Mouse (Mus musculus): ENCODE results near the gene Sox6. TPM values are rescaled to one million over a fixed set of nuclear protein-coding genes. Genes with fewer than 3 reads are reported as not detected.

The Sox6 gene
- total and polyA plus RNA-seq, 3 experiments, result 0.09 to 1.3 (median 0.90) TPM

- TF ChIP-seq POLR2A (IDR thresholded peaks at IDR 0.05; ENCODE audit: low read depth, low read length), result no peak
- TF ChIP-seq ZMIZ1 (IDR thresholded peaks at IDR 0.05; ENCODE audit: low read depth, low read length), result no peak
- no peak for TF ChIP-seq E2F4 (IDR thresholded peaks at IDR 0.05; ENCODE audit: insufficient replicate concordance, low read depth, low read length)
- TF ChIP-seq POLR2AphosphoS2 (IDR thresholded peaks at IDR 0.05; ENCODE audit: low read depth, low read length), result no peak
- no peak for TF ChIP-seq NELFE (IDR thresholded peaks at IDR 0.05; ENCODE audit: low read depth, low read length)
- dilution Hi-C loops (cut with MboI; ENCODE audit: extremely low pct_ligation_motif_present, extremely low pct_unique_long_range_greater_than_20kb, low sequenced_read_pairs), result no loop called here
- no peaks in the 10 kb centered on the region for H3K27me3 ChIP-seq (replicated peaks)
- no peaks in the 10 kb centered on the region for H3K36me3 ChIP-seq (replicated peaks in 1 of 2; ENCODE audit: control insufficient read depth in 1 of 2, insufficient read depth in 1 of 2, low read length in 1 of 2)
- no peak overlapping the region for H3K27ac ChIP-seq (ENCODE audit: insufficient read depth, low read depth)
- no peak overlapping the region for H3K4me2 ChIP-seq (ENCODE audit: insufficient read depth, low read depth, poor library complexity, severe bottlenecking)
- H3K4me3 ChIP-seq (replicated peaks in 1 of 3; ENCODE audit: low read depth in 2 of 3, low read length in 2 of 3, poor library complexity in 1 of 3), result no peak overlapping the region
- DNase-seq (ENCODE audit: extremely low read depth), result no peak
- H3K79me2 ChIP-seq (replicated peaks; ENCODE audit: control insufficient read depth, extremely low read depth, insufficient read depth, poor library complexity, severe bottlenecking), result no peaks in the 10 kb centered on the region
- H3K9ac ChIP-seq (ENCODE audit: insufficient read depth, low read depth), result no peak overlapping the region
- H3K4me1 ChIP-seq (ENCODE audit: control insufficient read depth in 1 of 2, insufficient read depth in 2 of 2), result no peaks in the 10 kb centered on the region
- H3K9me3 ChIP-seq (replicated peaks; ENCODE audit: low read length), result no peaks in the 10 kb centered on the region
- in situ Hi-C loops (cut with MboI; ENCODE audit: low pct_ligation_motif_present, low pct_unique_long_range_greater_than_20kb, low sequenced_read_pairs), result no loop called here
These were observed 552.8 kb downstream of the Sox6 start for GRCm38 (mm10) chr7:115485664-115486409.

GRCm38 (mm10) chr7:115477763-115478162 is 560.8 kb downstream of the Sox6 start:
- H3K27ac ChIP-seq (ENCODE audit: insufficient read depth, low read depth), result no peak overlapping the region

More at GRCm38 (mm10) chr7:115477763-115478162, 560.8 kb downstream of the Sox6 start:
- in situ Hi-C loops (cut with MboI; ENCODE audit: low pct_ligation_motif_present, low pct_unique_long_range_greater_than_20kb, low sequenced_read_pairs), result no loop called here
- Histone ChIP-seq H3K9ac (ENCODE audit: insufficient read depth, low read depth) (no peak overlapping the region), H3K9me3 (replicated peaks; ENCODE audit: low read length) (no peaks in the 10 kb centered on the region), H3K79me2 (replicated peaks; ENCODE audit: control insufficient read depth, extremely low read depth, insufficient read depth, poor library complexity, severe bottlenecking) (no peaks in the 10 kb centered on the region), H3K4me3 (replicated peaks in 1 of 3; ENCODE audit: low read depth in 2 of 3, low read length in 2 of 3, poor library complexity in 1 of 3) (no peak overlapping the region), H3K36me3 (replicated peaks in 1 of 2; ENCODE audit: control insufficient read depth in 1 of 2, insufficient read depth in 1 of 2, low read length in 1 of 2) (no peaks in the 10 kb centered on the region), H3K27me3 (replicated peaks) (no peaks in the 10 kb centered on the region), H3K4me2 (ENCODE audit: insufficient read depth, low read depth, poor library complexity, severe bottlenecking) (no peak overlapping the region), H3K4me1 (ENCODE audit: control insufficient read depth in 1 of 2, insufficient read depth in 2 of 2) (peaks cover 0 to 6% of the 10 kb centered on the region in 2 experiments; a peak in 1 of 4 replicates)
- no peak for DNase-seq (ENCODE audit: extremely low read depth)
- TF ChIP-seq CHD2 (IDR thresholded peaks at IDR 0.05; ENCODE audit: low read length), result no peak
- TF ChIP-seq POLR2A (IDR thresholded peaks at IDR 0.05; ENCODE audit: low read depth, low read length), result no peak
- TF ChIP-seq PAX5 (IDR thresholded peaks at IDR 0.05; ENCODE audit: low read length), result no peak
- no peak for TF ChIP-seq USF1 (IDR thresholded peaks at IDR 0.05; ENCODE audit: low read depth, low read length)
- no peak for TF ChIP-seq POLR2AphosphoS2 (IDR thresholded peaks at IDR 0.05; ENCODE audit: low read depth, low read length)
- TF ChIP-seq NRF1 (IDR thresholded peaks at IDR 0.05; ENCODE audit: low read depth, low read length), result no peak
- no peak for TF ChIP-seq JUND (conservative IDR thresholded peaks at IDR 0.05; ENCODE audit: low read depth, low read length)
- no peak for TF ChIP-seq HCFC1 (IDR thresholded peaks at IDR 0.05; ENCODE audit: low read depth, low read length)
- no peak for TF ChIP-seq CTCF (conservative IDR thresholded peaks at IDR 0.05 in 1 of 2, IDR thresholded peaks at IDR 0.05 in 1 of 2; ENCODE audit: low read depth in 2 of 2, low read length in 2 of 2)
- no peak for TF ChIP-seq GABPA (IDR thresholded peaks at IDR 0.05; ENCODE audit: insufficient replicate concordance, low read depth, low read length)
- no peak for TF ChIP-seq JUN (IDR thresholded peaks at IDR 0.05; ENCODE audit: insufficient read depth, low read depth, low read length)
- TF ChIP-seq IRF4 (IDR thresholded peaks at IDR 0.05; ENCODE audit: low read depth, low read length), result no peak
- no peak for TF ChIP-seq UBTF (IDR thresholded peaks at IDR 0.05; ENCODE audit: low read depth, low read length)
- no peak for TF ChIP-seq SMC3 (IDR thresholded peaks at IDR 0.05; ENCODE audit: low read depth, low read length)
- no peak for TF ChIP-seq MYC (IDR thresholded peaks at IDR 0.05; ENCODE audit: low read depth, low read length)
- no peak for TF ChIP-seq MAFK (IDR thresholded peaks at IDR 0.05; ENCODE audit: insufficient replicate concordance, low read length)
- no peak for TF ChIP-seq SIN3A (IDR thresholded peaks at IDR 0.05; ENCODE audit: low read length)
- no peak for TF ChIP-seq ETS1 (conservative IDR thresholded peaks at IDR 0.05; ENCODE audit: low read depth, low read length)
- dilution Hi-C loops (cut with MboI; ENCODE audit: extremely low pct_ligation_motif_present, extremely low pct_unique_long_range_greater_than_20kb, low sequenced_read_pairs), result no loop called here
